Mouse (Mus musculus) kidney, adult 2 months (tissue): Measurements from ENCODE around the gene Vav3.

Experiments
- CTCF ChIP-seq: fragments of 200-500 bp; conservative IDR thresholded peaks from 2 replicates; pipeline ENCODE4 v1.5.1; 2011; ENCODE audit warnings: low read depth, mild to moderate bottlenecking, control low read depth, low read length, moderate library complexity, mixed read lengths; ENCODE audit not compliant: insufficient read depth, insufficient read length
- POLR2A ChIP-seq: fragments of 200-500 bp; IDR thresholded peaks from one replicate; pipeline ENCODE4 v1.6.1; 2011; ENCODE audit warnings: low read depth, low read length, control low read depth

- TF ChIP-seq POLR2A (no peak), CTCF (no peak)
Measured at GRCm38 (mm10) chr3:109487823-109488222, 147.4 kb downstream of the Vav3 start.
